Mouse (Mus musculus) urinary bladder, postnatal 14 days (tissue): ENCODE data around the gene Eif3b.
A peak's percentile ranks its signal among the peaks of the same experiment; 100 is the strongest.
"Not testable (repeated sequence)": the region's sequence is repeated elsewhere in the genome, so short reads cannot be mapped to it uniquely, and the experiment has no call there.

Source experiments
- DNase-seq: peaks from one replicate; pipeline ENCODE4 v3.0.0; 2021; ENCODE audit warnings: low spot score

Eif3b gene

DNA sequence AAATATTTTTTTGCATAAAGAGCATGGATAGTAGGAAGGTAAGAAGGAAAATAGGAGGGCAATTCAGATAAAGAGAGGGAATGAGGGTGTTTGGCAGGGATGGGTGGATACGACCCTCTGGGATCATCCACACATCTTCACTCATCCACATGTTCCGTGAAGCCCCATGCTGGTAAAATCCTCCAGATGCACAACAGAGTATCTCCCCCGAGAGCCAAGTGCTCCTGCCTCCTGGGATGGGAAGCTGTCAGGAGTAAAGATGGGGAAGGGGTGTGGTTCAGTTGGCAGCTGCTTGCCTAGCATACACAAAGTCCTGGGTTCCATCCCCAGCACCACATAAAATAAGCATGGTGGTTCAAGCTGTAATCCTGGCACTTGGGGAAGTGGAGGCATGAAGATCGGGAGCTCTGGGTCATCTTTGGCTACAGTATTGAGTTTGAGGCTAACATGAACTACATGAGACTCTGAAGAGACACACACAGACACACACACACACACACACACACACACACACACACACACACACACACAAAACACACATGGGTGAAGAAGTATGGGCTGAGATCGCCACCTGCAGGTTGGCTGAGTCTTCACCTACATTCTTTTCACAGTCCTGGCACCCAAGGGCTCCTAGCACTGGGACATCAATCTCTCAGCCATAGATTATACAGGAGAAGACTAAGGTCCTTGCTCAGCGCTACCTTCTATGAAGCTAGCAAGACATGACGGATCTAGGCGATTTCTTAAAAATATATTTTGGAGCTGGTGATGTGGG is 22.8 kb upstream of the Eif3b start:
- peak; percentile 40 for DNase-seq

DNA sequence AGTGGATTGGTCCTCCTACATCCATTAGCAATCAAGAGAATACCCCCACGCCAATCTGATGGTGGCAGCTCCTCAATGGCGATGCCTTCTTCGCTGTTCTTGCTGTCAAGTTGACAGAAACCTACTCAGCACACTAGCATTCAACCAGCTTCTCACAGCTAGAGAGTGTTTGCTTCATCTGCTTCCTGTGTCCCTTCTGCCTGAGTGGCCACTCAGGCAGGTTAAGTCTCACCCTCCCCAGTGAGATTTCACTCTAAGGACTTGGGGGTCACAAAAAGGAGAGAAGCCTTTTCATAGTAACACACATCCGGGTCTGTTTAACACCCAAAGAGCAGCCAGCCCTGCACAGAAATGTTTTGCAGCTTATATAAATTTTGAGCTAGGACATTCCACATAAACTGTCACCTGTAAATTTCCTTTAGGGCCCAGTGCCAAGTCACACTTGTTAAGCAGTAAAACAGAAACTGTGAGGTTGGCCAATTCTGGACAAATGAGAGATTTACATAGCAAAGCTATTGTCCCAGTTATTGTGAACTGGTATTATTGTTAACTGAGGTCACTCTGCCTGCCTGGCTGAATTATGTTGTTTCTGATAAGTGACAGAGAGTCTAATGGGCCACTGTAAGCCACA is 16.4 kb upstream of the Eif3b start:
- no peak for DNase-seq

DNA sequence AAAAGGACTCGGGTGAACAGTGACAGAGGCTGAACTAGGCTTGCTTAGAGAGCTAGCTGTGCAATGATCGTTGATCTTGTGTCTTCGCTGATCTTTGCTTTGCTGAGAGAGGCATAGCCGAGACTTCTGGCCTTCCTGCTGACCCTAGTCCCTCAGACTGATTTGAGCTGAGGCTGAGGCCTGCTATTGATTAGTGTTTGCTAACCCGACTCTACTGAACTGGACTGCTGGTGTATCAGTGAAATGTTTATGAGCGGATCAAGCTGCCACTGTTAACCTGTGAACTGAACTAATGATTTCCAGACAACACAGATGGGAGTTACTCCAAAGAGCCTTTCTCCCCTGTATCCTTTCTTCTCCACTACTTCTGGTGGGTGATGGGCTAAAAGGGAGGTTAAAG is 14.0 kb upstream of the Eif3b start:
- DNase-seq, result no peak

DNA sequence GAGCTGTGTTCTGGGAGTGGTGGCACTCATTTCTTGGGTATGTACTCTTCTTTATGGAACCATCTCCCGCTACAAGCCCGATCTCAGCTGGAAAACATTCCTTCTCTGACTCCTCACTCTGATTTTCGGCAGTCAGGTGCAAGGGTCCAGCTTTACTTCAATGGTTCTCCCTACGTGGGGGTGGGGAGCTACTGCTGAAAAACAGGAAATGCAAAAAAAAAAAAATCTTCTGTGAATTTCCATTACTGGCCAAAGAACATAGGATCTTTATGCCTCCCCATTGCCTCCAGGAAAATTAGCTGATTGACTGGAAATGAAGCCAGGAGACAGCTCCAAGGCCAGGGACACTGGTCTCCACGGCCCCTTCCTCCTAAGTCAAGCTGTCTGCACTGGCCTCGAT is 12.5 kb upstream of the Eif3b start:
- DNase-seq, result no peak

DNA sequence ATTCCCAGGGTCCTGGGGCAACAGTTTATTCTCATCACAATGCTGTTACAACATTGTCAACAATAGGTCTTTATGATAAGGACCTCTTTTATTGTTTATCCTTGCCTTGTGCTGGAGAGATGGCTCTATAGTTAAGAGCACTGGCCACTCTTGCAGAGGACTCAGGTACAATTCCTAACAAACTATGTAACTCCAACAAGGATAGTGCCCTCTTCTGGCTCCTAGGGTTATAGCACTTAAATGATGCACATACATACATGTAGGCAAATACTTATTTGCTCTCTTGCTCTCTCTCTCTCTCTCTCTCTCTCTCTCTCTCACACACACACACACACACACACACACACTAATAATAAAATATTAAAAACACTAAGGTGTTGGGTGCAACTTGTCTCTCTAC is 10.3 kb upstream of the Eif3b start:
- no peak for DNase-seq

DNA sequence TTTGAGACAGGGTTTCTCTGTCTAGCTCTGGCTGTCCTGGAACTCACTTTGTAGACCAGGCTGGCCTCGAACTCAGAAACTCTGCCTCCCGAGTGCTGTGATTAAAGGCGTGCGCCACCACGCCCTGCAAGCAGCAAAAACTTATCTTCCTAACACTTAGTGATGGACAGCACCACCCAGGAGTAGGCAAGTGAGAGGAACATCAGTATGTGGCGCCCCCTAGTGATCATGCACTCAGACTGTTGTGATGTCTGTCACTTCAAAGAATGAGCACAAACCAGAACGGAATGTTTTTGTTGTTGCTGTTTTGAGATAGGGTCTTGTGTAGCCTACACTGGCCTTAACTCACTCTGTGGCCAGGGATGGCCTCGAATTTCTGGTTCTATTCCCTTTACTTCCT is 7.8 kb upstream of the Eif3b start:
- DNase-seq, result peak; percentile 68

DNA sequence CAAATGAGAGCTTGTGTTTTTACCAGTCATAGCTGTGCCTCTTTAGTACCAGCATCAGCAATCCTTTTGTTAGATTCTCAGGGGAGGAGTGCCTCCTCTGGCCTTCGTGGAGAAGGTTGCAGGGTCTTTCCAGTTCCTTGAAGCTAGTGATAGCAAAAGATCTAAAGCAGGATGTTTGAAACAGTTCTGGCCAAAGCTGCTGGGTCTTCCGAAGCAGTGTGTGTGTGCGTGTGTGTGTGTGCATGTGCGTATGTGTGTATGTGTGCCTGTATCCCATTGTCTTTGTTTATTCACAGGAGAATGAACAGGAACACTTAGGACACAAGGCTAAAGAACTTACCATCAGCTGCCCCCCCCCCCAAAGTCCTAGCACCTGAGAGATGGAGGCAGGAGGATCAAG is 4.5 kb upstream of the Eif3b start:
- no peak for DNase-seq

DNA sequence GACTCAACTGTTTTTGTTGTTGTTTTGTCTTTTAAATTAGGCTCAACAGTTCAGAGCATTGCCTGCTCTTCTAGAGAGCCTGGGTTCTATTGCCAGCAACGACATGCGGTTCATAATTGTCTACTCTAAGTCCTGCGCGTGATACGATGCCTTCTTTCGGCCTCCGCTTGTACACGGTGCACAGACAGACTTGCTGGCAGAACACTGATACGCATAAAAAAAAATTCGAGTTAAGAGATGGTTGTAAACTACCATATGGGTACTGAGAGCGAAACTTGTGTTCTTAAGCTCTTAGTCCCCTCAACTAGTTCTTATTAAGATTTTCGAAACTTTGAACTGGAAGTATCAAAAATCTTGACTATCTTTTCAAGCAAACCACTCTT is 1.0 kb upstream of the Eif3b start:
- DNase-seq, result no peak

DNA sequence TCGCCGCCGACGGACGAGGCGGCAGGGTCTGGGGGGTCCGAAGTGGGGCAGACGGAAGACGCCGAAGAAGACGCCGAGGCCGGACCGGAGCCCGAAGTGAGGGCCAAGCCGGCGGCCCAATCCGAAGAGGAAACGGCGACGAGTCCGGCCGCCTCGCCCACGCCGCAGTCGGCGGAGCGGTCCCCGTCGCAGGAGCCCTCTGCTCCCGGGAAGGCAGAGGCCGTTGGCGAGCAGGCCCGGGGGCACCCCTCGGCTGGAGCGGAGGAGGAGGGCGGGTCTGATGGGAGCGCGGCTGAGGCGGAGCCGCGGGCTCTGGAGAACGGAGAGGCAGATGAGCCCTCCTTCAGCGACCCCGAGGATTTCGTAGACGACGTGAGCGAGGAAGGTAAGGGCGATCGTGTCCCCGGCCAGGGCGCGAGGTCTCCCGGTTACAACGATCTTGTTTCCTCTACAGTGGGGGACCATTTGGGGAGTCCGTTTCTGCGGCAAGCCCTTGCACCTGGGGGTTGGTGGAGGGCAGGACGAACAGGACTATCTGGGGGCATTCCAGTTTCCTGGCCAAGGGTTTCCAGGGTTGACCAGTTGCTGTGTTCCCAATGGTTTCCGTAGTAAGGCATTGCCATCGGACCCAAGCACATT is 433 bp downstream of the Eif3b start:
- DNase-seq, result peak; percentile 36

DNA sequence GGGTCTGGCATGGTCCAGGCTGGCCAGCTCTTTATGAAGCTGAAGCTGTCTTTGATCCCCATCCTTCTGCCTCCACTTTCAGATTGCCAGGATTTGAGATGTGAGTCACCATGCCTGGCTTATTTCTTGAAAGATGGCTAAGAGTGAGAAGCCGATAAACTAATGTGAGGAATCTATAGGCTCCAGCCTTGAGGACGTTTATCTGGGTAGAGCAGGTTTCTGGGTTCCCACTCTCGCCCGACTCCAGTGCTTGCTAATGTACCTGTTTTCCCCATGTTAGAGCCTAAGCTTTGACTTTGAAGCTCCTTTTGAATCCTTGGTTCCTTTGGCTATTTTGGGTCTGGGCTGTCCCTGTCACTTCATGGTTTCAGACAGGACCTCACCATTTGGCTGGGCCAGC is 1.5 kb downstream of the Eif3b start:
- DNase-seq, result no peak

DNA sequence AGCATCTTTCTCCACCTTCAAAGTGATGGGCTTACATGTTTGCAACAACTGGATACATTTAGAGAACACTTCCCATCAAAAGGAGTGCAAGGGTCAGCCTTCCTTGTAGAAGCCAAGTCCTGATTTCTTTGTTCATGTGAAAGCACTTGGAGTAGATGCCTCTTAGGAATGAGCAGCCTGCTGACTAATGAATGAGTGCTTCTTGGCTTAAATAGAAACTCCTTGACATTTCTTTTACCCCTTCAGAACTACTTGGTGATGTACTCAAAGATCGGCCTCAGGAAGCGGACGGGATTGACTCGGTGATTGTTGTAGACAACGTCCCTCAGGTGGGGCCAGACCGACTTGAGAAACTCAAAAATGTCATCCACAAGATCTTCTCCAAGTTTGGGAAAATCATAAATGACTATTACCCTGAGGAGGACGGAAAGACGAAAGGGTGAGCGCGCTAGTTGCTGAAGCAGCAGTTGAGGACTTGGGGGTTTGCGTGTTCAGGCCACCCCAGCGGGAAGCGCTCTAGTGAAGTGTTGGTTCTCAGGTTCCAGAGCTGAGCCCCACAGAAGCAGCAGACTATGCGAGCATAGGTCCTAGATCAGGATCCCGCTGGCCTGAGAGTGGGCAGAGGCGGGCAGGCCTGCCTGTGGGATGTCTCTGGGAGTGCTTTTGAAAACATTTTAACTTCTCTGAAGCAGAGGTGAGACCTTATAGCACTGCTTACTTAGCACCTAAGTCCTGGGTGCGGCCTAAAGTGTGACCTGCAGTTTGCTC is 6.1 kb downstream of the Eif3b start:
- DNase-seq, result no peak

DNA sequence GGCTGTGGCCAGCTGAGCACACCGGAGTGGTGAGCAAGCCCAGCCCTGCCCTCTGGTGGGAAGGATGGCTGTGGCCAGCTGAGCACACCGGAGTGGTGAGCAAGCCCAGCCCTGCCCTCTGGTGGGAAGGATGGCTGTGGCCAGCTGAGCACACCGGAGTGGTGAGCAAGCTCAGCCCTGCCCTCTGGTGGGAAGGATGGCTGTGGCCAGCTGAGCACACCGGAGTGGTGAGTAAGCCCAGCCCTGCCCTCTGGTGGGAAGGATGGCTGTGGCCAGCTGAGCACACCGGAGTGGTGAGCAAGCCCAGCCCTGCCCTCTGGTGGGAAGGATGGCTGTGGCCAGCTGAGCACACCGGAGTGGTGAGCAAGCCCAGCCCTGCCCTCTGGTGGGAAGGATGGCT is 20.0 kb downstream of the Eif3b start:
- not testable (repeated sequence) for DNase-seq

DNA sequence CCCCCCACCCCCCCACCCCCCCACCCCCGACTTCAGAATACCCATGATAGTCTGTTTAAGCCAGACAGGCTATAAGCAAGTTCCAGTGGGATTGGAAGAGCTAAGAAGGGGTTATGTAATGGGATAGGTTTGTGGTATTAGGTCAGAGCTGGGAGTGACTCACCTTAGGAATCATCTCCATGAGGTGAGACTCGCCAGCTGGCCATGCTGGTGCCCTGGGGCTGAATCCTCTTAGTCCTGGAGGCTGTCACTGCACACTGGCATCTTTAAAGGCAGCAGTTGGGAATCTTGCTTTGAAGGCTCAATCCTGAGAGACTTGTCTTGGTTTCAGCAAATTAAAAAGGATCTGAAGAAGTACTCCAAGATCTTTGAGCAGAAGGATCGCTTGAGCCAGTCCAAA is 22.3 kb downstream of the Eif3b start:
- DNase-seq, result no peak

DNA sequence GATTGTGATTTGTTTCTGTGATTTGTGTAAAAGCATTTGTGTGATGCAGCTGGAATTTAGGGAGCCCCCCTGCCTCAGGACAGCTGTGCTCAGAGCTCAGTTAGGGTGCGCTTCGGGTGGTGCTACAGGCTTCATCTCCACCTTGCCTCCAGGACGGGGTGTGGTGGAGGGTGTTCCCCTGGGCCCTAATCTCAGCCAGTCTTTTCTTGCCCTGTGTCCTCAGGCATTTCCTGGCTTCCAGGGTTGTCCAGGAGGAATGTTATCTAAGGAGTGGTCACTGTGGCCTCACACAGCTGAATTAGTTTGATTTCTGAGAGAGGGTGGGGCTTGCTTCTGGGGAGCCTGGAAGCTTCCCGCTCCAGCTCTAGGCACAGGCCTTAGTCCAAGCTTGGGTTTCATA is 24.9 kb downstream of the Eif3b start:
- no peak for DNase-seq

DNA sequence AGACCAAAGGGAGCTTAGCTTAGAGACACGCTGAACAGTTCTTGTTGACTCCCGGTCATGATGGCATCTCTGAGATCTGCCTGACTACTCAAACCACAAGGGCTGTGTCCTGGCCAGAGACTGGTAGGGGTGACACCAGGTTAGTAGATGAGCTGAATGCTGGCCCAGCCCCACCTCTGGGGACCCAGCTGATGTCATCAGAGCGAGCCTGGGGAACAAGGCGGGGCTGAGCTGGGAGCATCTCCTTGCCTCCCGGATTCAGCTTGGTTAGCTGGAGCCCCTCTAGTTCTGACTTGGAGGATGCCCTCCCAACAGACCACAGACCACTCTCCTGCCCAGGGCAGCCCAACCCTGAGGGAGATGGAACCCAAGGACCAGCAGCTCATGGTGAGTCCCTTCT is 26.2 kb downstream of the Eif3b start, which contains the start of gene Gm4869:
Gene Gm4869, plus strand, starts transcription at position 301 of the 400 bp plus-strand sequence.
- no peak for DNase-seq

DNA sequence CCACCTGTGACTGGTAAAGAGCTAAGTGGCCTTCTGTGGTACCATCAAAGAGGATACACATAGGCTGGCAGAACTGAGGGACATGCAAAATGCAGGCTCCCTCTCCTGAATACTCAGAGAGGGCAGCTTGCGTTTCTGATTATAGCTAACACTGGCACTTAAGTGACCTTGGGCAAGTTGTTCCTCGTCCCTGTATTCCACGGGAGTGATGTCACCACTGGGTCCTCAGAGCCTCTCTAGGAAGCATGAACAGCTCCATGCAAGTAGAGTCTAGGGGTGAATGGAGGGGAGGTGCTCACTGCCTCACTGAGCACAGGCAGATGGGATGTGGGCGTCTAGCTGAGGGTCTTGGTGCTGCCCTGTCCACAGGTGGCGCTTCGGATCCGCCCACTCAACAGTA is 26.9 kb downstream of the Eif3b start:
- DNase-seq, result no peak

DNA sequence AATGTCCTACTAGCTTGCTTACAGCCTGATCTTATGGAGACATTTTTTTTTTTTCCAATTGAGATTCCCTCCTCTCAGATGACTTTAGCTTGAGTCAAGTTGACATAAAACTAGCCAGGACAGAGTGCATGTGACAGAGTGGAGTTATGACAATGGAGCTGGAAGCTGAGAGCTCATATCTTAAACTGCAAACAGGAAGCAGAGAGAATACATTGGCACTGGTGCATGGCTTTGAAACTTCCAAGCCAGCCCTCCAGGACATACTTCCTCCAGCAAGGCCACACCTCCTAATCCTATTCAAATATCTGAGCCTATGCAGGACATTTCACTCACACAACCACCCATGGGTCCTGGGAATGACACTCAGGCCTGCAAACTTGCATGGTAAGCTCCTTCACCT is 35.4 kb downstream of the Eif3b start:
- DNase-seq, result no peak

DNA sequence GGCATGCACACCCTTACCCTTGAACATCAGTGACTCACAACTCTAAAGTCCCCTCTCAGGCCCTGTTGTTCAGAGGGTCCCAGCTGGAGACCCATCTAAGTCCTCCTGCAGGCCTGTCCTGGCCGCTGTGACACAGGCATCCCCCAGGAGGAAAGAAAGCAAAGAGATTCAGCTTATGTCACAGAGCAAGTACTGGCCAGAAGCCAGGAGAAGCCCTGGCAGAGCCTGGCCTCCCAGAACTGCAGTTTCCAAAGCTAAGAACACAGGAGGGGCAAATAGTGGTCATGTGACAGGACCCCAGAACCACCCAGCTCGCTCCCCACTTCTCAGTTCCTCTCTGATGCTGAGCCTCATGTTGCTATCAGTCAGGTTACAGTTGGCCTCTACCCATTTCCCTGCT is 36.3 kb downstream of the Eif3b start:
- DNase-seq, result no peak

DNA sequence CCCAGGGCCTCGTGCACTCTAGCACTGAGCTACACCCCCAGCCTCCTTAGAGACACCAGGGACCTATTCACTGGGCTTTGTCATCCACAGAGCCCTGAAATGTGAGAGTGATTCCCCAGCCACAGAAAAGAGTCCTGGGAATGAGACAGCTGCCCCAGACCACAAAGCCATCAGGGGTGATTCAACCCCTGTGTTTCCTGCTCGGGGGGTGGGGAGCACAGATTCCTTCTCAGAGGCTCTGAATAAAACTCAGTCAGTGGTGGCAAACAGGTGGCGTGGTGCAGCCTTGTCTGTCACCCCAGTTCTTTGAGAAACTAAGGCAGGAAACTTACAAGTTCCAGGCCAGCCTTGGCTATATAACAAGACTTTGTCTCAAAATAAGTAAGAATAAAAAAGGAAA is 42.3 kb downstream of the Eif3b start:
- no peak for DNase-seq

DNA sequence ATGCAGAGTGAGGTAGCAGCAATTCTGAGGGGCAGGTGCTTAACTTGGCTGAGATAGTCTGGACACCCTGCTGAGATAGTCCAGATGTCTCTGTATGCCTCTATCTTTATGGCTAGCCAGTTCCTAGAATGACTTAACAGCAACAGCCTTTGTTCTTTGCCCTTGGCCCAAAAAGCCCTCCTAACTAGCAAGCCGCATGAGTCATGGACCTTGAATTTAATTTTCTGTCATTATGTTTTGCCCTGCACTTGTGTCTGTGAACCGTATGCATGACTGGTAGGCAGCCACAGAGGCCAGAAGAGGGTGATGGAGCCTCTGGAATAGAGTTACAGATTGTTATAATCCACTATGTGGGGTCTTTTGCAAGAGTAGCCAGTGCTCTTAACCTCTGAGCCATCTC is 44.0 kb downstream of the Eif3b start:
- DNase-seq, result not testable (repeated sequence)

DNA sequence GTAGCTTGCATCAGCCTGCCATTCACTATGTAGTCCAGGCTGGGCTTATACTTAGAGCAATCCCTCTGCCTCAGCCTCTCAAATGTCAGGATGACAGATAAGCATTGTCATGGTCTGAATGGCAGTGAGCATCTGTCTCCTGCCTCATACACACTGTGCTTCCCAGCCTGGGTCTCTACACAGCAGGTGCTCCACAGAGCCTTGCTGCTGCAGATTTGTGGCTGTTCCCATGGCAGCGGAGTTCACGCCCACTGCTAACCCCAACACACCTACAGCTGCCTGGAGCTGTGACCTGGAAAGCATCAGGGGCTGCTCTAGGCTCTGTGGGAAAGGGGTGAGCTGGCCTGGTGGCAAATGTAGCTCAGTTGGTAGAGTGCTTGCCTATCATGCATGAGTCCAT is 45.8 kb downstream of the Eif3b start:
- no peak for DNase-seq

DNA sequence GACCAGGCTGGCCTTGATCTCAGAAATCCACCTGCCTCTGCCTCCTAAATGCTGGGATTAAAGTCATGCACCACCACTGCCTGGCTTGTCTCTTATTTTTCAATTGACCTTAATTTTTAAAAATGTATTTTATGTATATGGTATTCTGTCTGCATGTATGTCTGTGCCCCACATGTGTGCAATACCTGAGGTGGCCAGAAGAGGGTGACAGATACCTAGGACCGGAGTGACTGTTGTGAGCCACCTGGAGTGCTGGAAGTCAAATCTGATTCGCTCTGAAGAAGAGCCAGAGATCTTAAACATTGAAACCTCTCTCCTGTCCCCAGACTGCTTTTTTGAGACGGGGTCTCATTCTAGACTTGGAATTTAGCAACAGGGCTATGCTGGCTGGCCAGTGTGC is 53.2 kb downstream of the Eif3b start:
- no peak for DNase-seq

DNA sequence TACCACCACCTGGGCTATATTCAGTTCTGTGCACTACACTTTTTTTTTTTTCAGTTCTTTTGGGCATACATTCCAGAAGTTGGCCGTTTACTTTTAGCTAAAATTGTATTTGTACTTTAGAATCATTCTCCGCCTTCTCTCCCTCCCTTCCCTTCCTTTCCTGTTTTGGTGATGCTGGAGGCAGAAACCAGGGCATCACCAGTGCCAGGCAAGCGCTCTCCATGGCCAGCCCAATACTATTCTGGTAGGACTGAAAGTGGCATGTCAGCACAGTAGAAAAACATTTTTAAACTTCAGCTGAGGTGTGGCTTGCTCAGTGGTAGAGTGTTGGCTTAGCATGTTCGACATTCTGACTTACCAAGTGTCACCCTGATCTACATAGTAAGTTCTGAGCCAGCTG is 62.3 kb downstream of the Eif3b start:
- DNase-seq, result no peak
